15 mouse cellular contexts compared by ENCODE assay signal in genomic region chr9:48284221-48284620, GRCm38 (mm10).
"Had no signal": no experiment of that assay in that cellular context is flagged by ENCODE, and none has a peak within 500 bp of the region (broad histone marks: within the 10 kb centered on the region; RNA-seq: fewer than 3 reads in every experiment).

No protein-coding gene starts in this region.

- H3K4me2 ChIP-seq: neural tube, embryonic 13.5 days; neural tube, embryonic 15.5 days; stomach, embryonic 15.5 days had no signal

- H3K9ac ChIP-seq: neural tube, embryonic 13.5 days; neural tube, embryonic 15.5 days; stomach, embryonic 15.5 days had no signal

- DNase-seq: right cerebral cortex, adult 18-20 months; right cerebral cortex, postnatal 14 days; right cerebral cortex, postnatal 25 days; right cerebral cortex, postnatal 4 days; spleen, adult 18-20 months; thymus, adult 18-20 months; thymus, adult 2 months; thymus, postnatal 14 days; thymus, postnatal 25 days; thymus, postnatal 36 days; thymus, postnatal 4 days had no signal

- H3K9me3 ChIP-seq: neural tube, embryonic 13.5 days; neural tube, embryonic 15.5 days; stomach, embryonic 15.5 days had no signal

- H3K4me1 ChIP-seq: neural tube, embryonic 13.5 days; neural tube, embryonic 15.5 days; stomach, embryonic 15.5 days had no signal

- H3K27me3 ChIP-seq: neural tube, embryonic 13.5 days; stomach, embryonic 15.5 days had no signal

- H3K36me3 ChIP-seq: neural tube, embryonic 13.5 days; neural tube, embryonic 15.5 days; stomach, embryonic 15.5 days had no signal

- H3K27ac ChIP-seq: neural tube, embryonic 13.5 days; neural tube, embryonic 15.5 days; stomach, embryonic 15.5 days; stomach, postnatal 0 days had no signal

- H3K4me3 ChIP-seq: neural tube, embryonic 13.5 days; neural tube, embryonic 15.5 days; stomach, embryonic 15.5 days had no signal
